Mouse (Mus musculus) midbrain, embryonic 11.5 days (tissue): ENCODE data around the gene 5031439G07Rik. TPM values are rescaled to one million over a fixed set of nuclear protein-coding genes. Genes with fewer than 3 reads are reported as not detected.
A peak's percentile ranks its signal among the peaks of the same experiment; 100 is the strongest.

Experiments used
- ATAC-seq: fragments of 200-750 bp; cut with Nextera tagmentation; 2 replicates; pipeline ENCODE4 v1.8.0; 2017; ENCODE audit warnings: moderate TSS enrichment, moderate library complexity; ENCODE audit not compliant: low FRiP score
- DNase-seq: peaks from one replicate; pipeline ENCODE4 v3.0.0; 2015; ENCODE audit warnings: low spot score; ENCODE audit errors: missing footprints
- H3K27ac ChIP-seq: fragments of 300-500 bp; sonication (generic); 2 replicates; pipeline ENCODE4 v1.5.1; 2014; ENCODE audit warnings: low read depth, low read length
- H3K27me3 ChIP-seq: fragments of 300-500 bp; sonication (generic); 2 replicates; pipeline ENCODE4 v1.6.1; 2014; ENCODE audit warnings: mild to moderate bottlenecking, low read length, moderate library complexity, mixed read lengths; ENCODE audit not compliant: control insufficient read depth, insufficient read depth
- H3K36me3 ChIP-seq: fragments of 300-500 bp; sonication (generic); 2 replicates; pipeline ENCODE4 v1.6.1; 2014; ENCODE audit warnings: mild to moderate bottlenecking, low read length, moderate library complexity, mixed read lengths; ENCODE audit not compliant: control insufficient read depth, insufficient read depth
- H3K4me1 ChIP-seq: fragments of 300-500 bp; sonication (generic); 2 replicates; pipeline ENCODE4 v1.6.1; 2014; ENCODE audit warnings: low read length; ENCODE audit not compliant: control insufficient read depth, insufficient read depth
- H3K4me2 ChIP-seq: fragments of 300-500 bp; sonication (generic); 2 replicates; pipeline ENCODE4 v1.6.1; 2014; ENCODE audit warnings: mild to moderate bottlenecking, moderate library complexity
- H3K4me3 ChIP-seq: fragments of 300-500 bp; sonication (generic); 2 replicates; pipeline ENCODE4 v1.5.1; 2014; ENCODE audit warnings: low read depth, low read length
- H3K9ac ChIP-seq: fragments of 300-500 bp; sonication (generic); 2 replicates; pipeline ENCODE4 v1.6.1; 2014; ENCODE audit warnings: low read length
- H3K9me3 ChIP-seq: fragments of 300-500 bp; sonication (generic); 2 replicates; pipeline ENCODE4 v1.6.1; 2016; ENCODE audit warnings: low read length; ENCODE audit not compliant: control insufficient read depth
- WGBS: fragments of 180-500 bp; shearing (Covaris S2); extraction: QIAGEN DNeasy Blood & Tissue Kit; methylation state at CpG from one replicate; pipeline ENCODE4 v1.1.7; 2014; 5-methylcytosine and 5-hydroxymethylcytosine counted together
- polyA plus RNA-seq: library from polyadenylated mRNA; unstranded; fragments of >200 nt; fragmentation: Nextera tagmentation; extraction: Ambion mirVana; gene quantifications from 2 replicates; pipeline ENCODE4 v1.2.1, GENCODE M21; 2014

5031439G07Rik gene
- polyA plus RNA-seq, 1 experiment from 2014 or later: 17.2 TPM

GRCm38 (mm10) chr15:84968534-84968933 is 19.8 kb downstream of the 5031439G07Rik start:
- ATAC-seq (no peak), DNase-seq (no peak)
- WGBS: 90% methylated on average over 4 of the region's 4 CpGs
- no peaks in the 10 kb centered on the region for H3K9me3 ChIP-seq
- H3K4me1 ChIP-seq: peaks cover 6% of the 10 kb centered on the region
- no peak overlapping the region for H3K4me3 ChIP-seq
- no peaks in the 10 kb centered on the region for H3K27me3 ChIP-seq
- no peak overlapping the region for H3K9ac ChIP-seq
- H3K36me3 ChIP-seq: no peaks in the 10 kb centered on the region
- no peak overlapping the region for H3K4me2 ChIP-seq
- H3K27ac ChIP-seq: no peak overlapping the region

- Histone ChIP-seq H3K36me3 (no peaks in the 10 kb centered on the region), H3K9me3 (no peaks in the 10 kb centered on the region), H3K4me3 (no peak overlapping the region), H3K4me2 (no peak overlapping the region), H3K27me3 (no peaks in the 10 kb centered on the region), H3K4me1 (no peaks in the 10 kb centered on the region), H3K9ac (no peak overlapping the region), H3K27ac (no peak overlapping the region)
- DNase-seq (no peak), ATAC-seq (no peak)
- 62% methylated on average over 7 of the region's 7 CpGs for WGBS
Observed at GRCm38 (mm10) chr15:84965575-84966360, 22.6 kb downstream of the 5031439G07Rik start.

- H3K9ac ChIP-seq: no peak overlapping the region
Observed at GRCm38 (mm10) chr15:84964771-84965170, 23.6 kb downstream of the 5031439G07Rik start.

GRCm38 (mm10) chr15:84962518-84962917 is 25.8 kb downstream of the 5031439G07Rik start:
- H3K27me3 ChIP-seq: no peaks in the 10 kb centered on the region
- no peak overlapping the region for H3K4me2 ChIP-seq
- 91% methylated on average over 2 of the region's 2 CpGs for WGBS
- H3K9me3 ChIP-seq: no peaks in the 10 kb centered on the region
- no peak overlapping the region for H3K27ac ChIP-seq
- H3K9ac ChIP-seq: no peak overlapping the region
- no peaks in the 10 kb centered on the region for H3K36me3 ChIP-seq
- DNase-seq (no peak), ATAC-seq (no peak)
- no peak overlapping the region for H3K4me3 ChIP-seq
- peaks cover 6% of the 10 kb centered on the region for H3K4me1 ChIP-seq

More at GRCm38 (mm10) chr15:84964771-84965170, 23.6 kb downstream of the 5031439G07Rik start:
- 86% methylated on average over 5 of the region's 5 CpGs for WGBS
- no peak for ATAC-seq
- no peak overlapping the region for H3K27ac ChIP-seq
- H3K9me3 ChIP-seq: no peaks in the 10 kb centered on the region
- H3K36me3 ChIP-seq: no peaks in the 10 kb centered on the region
- H3K4me1 ChIP-seq: no peaks in the 10 kb centered on the region
- DNase-seq: no peak
- H3K4me2 ChIP-seq: no peak overlapping the region
- H3K27me3 ChIP-seq: no peaks in the 10 kb centered on the region
- no peak overlapping the region for H3K4me3 ChIP-seq

GRCm38 (mm10) chr15:84960692-84961091 is 27.7 kb downstream of the 5031439G07Rik start:
- ATAC-seq: no peak
- Histone ChIP-seq H3K9me3 (no peaks in the 10 kb centered on the region), H3K9ac (no peak overlapping the region), H3K27ac (no peak overlapping the region), H3K4me1 (peaks cover 6% of the 10 kb centered on the region), H3K27me3 (no peaks in the 10 kb centered on the region), H3K4me2 (no peak overlapping the region), H3K4me3 (no peak overlapping the region), H3K36me3 (no peaks in the 10 kb centered on the region)
- no peak for DNase-seq
- WGBS: 21% methylated on average over 8 of the region's 8 CpGs

- H3K4me2 ChIP-seq: no peak overlapping the region
- H3K4me3 ChIP-seq: no peak overlapping the region
- DNase-seq: no peak
- 81% methylated on average over 6 of the region's 6 CpGs for WGBS
- H3K27me3 ChIP-seq: no peaks in the 10 kb centered on the region
- H3K9ac ChIP-seq: no peak overlapping the region
- H3K9me3 ChIP-seq: no peaks in the 10 kb centered on the region
- no peak overlapping the region for H3K27ac ChIP-seq
- no peak for ATAC-seq
- no peaks in the 10 kb centered on the region for H3K36me3 ChIP-seq
- peaks cover 6% of the 10 kb centered on the region for H3K4me1 ChIP-seq
Observed at GRCm38 (mm10) chr15:84959891-84960290, 28.5 kb downstream of the 5031439G07Rik start.

GRCm38 (mm10) chr15:84958331-84958730 is 30.0 kb downstream of the 5031439G07Rik start:
- WGBS: 91% methylated on average over 3 of the region's 3 CpGs
- Histone ChIP-seq H3K4me1 (peaks cover 6% of the 10 kb centered on the region), H3K27me3 (no peaks in the 10 kb centered on the region), H3K4me2 (no peak overlapping the region), H3K9ac (no peak overlapping the region), H3K9me3 (no peaks in the 10 kb centered on the region), H3K4me3 (no peak overlapping the region), H3K36me3 (peaks cover 3% of the 10 kb centered on the region), H3K27ac (no peak overlapping the region)
- DNase-seq: no peak
- no peak for ATAC-seq

GRCm38 (mm10) chr15:84957851-84958250 is 30.5 kb downstream of the 5031439G07Rik start:
- Histone ChIP-seq H3K4me1 (peaks cover 6% of the 10 kb centered on the region), H3K9me3 (no peaks in the 10 kb centered on the region), H3K27me3 (no peaks in the 10 kb centered on the region), H3K9ac (no peak overlapping the region), H3K4me2 (no peak overlapping the region), H3K27ac (no peak overlapping the region), H3K4me3 (no peak overlapping the region), H3K36me3 (peaks cover 3% of the 10 kb centered on the region)
- ATAC-seq (peak; percentile 70), DNase-seq (no peak)
- 34% methylated on average over 3 of the region's 3 CpGs for WGBS

GRCm38 (mm10) chr15:84953259-84953658 is 35.1 kb downstream of the 5031439G07Rik start:
- no peak overlapping the region for H3K4me2 ChIP-seq
- peaks cover 7% of the 10 kb centered on the region for H3K36me3 ChIP-seq
- H3K9ac ChIP-seq: no peak overlapping the region
- H3K4me1 ChIP-seq: peaks cover 6% of the 10 kb centered on the region
- H3K4me3 ChIP-seq: no peak overlapping the region
- H3K9me3 ChIP-seq: no peaks in the 10 kb centered on the region
- whole genome bisulfite sequencing: 96% methylated on average over 11 of the region's 11 CpGs
- H3K27me3 ChIP-seq: no peaks in the 10 kb centered on the region
- no peak for DNase-seq
- ATAC-seq: no peak
- H3K27ac ChIP-seq: no peak overlapping the region
